Mouse (Mus musculus): Measurements from ENCODE around the gene Fam166b. TPM values are rescaled to one million over a fixed set of nuclear protein-coding genes. Genes with fewer than 3 reads are reported as not detected.

Gene Fam166b
- polyA plus RNA-seq, 1 experiment = 0.59 TPM

DNA sequence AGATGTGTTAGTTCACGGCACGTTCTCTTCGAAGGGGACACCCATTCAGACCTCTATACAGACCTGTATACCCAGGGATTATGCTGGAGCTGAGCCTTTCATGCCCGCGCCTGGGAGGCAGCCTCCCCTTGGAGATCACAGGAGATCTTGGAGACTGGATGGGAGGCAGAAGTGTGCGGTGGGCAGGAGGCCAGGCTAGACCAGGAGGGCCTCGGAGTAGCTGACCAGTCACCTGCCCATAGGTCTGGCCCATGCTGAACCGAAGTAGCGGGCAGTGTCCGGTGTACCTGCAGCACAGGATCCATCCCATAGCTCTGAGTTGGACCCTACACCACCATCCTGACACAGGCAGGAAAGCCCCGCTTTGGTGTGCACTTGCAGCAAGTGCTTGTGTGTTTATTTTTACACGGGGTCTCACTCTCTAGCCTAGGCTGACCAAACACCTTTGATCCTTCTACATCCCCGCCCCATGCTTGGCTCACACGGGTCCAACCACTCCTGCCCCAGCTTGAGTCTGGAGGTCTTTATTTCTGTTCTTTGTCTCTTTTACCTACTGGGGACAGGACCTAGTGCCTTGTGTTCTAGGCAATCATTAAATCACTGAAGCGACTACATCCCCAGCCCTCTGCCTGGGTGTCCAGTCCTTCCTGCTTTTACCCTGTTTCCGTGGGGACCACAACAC, 613 bp downstream of the Fam166b start:
- no peak for DNase-seq (ENCODE audit: low spot score)

- DNase-seq (ENCODE audit: low spot score) = no peak
Observed at GRCm38 (mm10) chr4:43427501-43428179, 1.3 kb downstream of the Fam166b start.

DNA sequence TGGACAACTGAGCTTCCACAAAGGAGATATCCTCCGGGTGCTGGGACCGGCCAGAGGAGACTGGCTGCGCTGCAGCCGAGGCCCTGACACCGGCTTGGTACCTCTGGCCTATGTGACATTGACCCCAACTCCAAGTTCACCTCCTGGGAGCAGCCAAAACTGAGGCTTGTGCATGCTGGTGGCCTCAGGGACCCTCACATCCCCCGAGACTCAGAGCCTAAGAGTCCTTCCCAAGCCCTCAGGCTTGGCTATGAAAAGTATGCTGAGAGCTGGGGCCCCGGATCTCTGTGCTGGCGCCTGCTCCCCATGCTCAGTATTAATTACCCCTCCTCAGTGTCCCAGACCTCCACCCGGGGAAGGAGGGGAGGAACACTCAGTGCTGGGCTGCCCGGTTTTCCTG, 2.4 kb downstream of the Fam166b start:
- no peak for DNase-seq (ENCODE audit: low spot score)

- no peak for DNase-seq (ENCODE audit: low spot score)
Observed at GRCm38 (mm10) chr4:43425648-43426380, 3.1 kb downstream of the Fam166b start.

DNA sequence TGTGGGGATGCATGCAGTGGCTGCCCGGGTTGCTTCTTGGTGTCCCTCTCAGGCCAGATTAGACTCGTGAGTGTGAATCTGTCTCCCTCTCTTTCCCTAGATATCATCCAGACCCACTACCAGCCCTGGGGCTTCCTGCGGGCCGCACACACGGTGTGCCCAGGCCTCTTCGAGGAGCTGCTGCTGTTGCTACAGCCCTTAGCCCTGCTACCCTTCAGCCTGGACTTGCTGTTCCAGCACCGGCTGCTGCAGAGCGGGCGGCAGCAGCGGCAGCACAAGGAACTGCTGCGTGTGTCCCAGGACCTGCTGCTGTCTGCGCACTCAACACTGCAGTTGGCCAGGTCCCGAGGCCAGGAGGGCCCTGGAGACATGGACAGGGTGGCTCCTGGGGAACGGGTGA, 3.7 kb downstream of the Fam166b start:
- DNase-seq (ENCODE audit: low spot score) = no peak

DNA sequence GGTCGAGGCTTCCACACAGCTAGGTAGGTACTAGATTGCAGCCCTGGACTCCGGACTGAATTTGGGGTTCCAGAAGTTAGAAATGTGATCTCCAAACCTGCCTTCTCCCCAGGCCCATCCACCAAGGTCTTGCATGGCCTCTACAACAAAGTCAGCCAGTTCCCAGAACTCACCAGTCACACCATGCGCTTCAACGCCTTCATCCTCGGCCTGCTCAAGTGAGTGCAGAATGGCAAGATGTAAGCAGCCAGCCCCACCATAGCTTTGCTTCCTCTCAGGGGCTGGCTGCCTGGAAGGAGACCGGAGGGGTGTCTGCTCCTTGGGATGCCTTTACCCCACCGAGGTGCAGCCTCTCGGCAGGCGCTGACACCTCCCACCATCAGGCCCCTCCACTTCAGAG, 4.9 kb downstream of the Fam166b start:
- DNase-seq (ENCODE audit: low spot score) = no peak

DNA sequence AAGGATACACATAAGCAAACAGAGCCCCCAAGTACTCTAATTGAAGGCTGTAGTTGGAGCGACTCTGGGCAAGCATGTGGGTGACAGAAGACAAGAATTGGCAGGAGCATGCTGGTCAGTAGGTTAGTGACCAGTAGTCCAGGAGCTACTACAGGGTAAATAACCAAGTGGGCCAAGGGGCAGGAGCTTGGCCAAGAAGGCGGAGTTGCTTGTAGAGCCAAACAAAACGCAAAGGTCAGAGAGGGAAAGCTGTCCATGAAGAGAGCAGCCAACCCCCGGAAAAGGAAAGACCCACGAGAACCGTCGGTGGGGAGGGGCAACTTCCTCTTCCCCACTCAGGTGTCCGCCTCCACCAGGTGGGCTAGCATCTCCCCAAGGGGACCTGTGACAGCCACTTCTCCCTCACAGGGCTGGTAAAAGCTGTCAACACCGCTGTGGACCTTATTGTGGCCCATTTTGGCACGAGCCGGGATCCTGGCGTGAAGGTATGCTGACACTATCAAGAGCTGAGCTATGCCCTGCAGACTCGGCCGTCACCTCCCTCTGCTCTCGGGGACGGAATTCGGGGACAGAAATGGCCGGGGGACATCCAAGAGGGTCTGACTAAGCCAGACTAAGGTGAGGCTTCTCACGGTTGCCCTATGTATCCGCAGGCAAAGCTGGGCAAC, 5.5 kb downstream of the Fam166b start:
- DNase-seq (ENCODE audit: low spot score) = no peak

DNA sequence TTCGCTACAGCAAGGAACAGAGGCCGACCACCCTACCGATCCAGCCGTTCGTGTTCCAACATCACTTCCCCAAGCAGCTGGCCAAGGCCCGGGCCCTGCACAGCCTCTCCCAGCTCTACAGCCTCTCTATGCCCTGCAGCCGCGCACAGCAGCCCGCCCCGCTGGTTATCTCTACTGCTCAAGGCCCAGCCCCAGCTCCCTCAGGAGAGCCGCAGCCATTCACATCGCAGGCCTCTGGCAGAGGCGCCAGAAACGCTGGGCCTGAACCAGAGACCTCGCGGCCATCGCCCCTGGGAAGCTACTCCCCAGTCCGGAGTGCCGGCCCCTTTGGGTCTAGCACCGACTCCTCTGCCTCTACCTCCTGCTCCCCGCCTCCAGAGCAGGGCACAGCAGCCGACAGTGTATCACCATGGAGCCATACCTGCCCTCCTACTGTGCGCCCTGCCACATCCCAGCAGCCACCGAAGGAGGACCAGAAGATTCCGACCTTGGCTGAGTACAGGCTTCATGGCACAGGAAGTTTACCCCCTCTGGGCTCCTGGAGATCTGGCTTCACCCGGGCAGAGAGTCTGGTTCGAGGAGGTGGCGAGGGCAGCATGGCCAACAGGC, 7.2 kb downstream of the Fam166b start:
- no peak for DNase-seq (ENCODE audit: low spot score)

DNA sequence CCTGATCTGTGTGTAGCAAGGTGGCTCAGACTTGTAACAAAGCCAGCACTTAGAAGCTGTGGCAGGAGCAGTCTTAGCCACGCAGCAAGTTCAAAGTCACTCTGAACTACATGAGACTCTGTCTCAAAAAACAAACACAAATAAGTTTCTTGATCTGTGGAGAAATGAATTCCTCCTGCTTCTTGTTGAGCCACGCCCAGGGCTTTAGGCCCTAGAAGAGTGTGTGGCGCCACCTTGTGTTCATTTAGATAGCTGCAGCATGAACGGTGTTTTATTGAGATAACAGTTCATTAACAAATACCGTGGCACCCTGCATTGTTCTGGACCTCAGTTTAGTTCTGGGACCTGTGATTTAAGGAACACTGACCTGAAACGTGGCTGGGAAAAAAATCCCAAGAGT, 8.6 kb downstream of the Fam166b start:
- no peak for DNase-seq (ENCODE audit: low spot score)

DNA sequence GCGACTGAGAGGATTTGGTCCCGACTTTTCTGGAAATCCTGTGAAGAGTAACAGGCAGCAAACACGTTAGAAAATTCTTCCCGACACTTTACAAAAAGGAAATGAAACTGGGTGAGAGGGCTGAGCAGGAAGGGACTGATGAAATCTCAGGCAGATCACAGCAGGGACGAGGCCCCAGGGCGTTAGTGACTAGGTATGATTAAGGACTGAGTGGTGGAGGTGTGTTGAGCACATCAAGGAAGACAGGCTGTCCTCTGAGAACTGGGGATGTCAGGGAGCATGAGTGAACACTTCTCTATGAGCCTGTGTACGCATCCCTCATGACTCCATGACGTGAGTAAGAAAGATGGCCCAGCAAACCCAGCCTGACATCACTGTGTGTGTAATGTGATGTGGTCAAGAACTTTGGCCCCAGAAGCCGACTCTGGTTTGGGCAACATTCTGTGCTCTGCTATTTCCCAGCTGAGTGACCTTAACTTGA, 9.1 kb downstream of the Fam166b start:
- DNase-seq (ENCODE audit: low spot score) = no peak

DNA sequence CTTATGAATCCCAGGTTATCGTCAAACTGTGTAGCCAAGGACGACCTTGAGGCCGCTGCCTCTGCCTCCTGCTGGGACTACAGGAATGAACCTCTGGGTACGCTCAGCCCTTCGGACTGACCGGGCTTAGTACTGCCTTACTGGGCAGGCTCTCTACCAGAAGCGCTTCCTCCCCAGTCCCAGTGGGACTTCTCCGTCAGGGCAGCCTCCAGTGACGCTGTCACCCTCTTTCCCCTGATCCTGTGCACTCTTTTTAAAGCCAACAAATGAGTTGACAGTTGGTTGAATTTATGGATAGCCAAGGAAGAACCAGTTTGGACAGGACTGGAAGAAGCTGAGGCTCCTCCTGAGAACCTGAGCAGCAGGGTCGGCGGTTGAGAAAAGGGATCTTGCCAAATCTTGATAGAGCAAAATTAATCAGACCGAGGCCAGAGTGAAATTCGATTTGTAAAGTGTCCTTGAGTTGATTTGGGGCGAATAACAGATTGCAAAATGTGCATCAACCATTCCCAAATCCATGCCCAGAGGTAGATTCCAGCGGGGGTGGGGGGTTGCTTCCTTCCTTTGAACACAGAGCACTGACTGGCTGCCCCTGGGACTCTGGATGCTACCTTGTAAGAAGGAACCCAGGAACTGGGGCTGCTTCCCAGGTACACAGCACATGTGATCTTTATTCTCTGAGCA, 9.8 kb downstream of the Fam166b start:
- DNase-seq (ENCODE audit: low spot score) = no peak

DNA sequence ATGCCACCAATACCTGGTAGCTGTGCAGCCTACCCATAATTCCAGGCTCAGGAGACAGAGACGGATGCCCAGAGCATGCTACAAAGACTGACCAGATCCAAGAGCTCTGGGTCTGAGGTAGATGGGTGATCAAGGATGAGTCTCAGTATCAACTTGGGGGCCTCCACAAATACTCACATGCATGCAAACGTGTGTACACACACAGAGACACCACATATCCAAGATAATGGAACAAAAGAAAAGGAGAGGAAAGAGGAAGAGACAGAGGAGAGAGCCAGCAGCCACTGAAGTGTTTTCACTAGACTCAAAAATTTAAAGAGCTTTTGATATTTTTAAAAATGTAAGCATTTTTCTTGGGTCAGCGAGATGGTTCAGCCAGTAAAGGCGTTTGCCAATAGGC, 10.5 kb downstream of the Fam166b start:
- DNase-seq (ENCODE audit: low spot score) = no peak

DNA sequence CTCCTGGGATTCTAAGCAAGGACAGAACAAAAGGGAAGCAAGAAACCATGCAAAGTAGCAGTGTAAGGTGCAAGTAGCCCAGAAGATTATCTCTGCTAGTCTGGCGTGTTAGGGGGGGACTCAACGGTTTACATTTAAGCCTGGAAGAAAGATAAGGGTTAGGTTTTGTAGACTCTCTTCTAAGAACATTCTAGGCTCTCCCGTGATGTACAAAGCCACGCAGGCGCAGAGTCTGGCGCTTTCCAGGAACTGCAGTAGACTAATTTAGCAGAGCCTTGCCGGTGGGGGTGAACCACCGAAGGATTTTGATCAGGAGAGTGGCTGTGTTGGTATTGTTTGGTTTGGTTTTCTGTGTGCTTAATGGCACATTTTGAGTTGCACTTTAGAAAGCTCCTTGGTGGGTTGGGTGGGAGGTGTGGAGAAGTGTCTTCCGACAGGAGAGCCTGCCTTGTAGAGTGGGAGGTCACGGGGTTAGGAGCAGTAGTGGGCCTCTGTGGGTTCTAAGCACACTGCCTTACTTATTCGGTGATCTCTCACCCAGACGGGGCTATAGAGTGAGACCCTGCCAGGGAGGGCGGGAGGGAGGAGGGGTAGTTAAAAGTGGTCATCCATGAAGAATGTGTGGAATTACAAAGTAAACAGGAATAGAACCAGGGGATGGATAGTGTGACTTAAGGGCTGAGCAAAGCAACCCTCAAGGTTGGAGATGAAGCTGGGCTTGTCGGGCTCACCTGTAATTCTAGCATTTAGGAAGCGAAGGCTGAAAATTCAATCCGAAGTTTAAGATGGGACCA, 11.5 kb downstream of the Fam166b start:
- no peak for DNase-seq (ENCODE audit: low spot score)

DNA sequence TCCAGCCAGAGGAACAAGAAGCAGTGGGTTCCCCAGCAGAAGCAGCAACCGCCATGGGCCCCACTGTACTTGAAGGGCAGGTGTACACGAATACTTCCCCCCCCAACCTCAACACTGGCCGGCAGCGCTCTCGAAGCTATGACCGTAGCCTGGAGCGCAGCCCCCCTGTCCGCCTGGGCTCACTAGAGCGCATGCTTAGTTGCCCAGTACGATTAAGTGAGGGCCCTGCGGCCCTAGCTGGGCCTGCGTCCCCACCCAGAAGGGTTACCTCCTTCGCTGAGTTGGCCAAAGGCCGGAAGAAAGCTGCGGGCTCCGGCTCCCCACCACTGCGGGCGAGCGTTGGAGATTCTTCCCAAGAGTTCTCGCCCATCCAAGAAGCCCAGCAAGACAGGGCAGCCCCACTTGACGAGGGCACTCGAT, 12.9 kb downstream of the Fam166b start:
- DNase-seq (ENCODE audit: low spot score) = no peak

- DNase-seq (ENCODE audit: low spot score) = no peak
Observed at GRCm38 (mm10) chr4:43415221-43416070, 13.5 kb downstream of the Fam166b start.

DNA sequence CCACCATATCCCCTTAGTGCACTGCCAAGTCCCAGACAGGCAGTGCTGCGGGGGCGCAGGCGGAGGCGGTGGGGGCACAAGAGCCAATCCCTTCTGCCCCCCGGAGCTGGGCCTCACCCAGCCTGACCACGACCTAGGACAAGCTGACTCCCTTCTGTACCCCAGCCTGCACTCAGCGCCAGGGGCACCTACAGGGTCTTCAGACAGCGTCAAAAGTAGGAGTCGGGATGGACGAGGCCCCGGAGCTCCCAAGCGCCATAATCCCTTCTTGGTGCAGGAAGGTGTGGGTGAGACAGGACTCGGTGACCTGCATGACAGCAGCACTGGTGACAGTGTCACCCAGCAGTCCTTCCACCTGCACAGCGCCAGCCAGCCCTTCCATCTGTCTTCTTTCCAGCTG, 14.2 kb downstream of the Fam166b start:
- no peak for DNase-seq (ENCODE audit: low spot score)

GRCm38 (mm10) chr4:43407071-43407920, 21.6 kb downstream of the Fam166b start:
- no peak for DNase-seq (ENCODE audit: low spot score)

GRCm38 (mm10) chr4:43406162-43406971, 22.6 kb downstream of the Fam166b start:
- DNase-seq (ENCODE audit: low spot score) = no peak

Measured in urinary bladder, adult 2 months (tissue).